Mouse (Mus musculus) hindbrain, embryonic 15.5 days (tissue): ENCODE data around the gene Avil. TPM values are rescaled to one million over a fixed set of nuclear protein-coding genes. Genes with fewer than 3 reads are reported as not detected.

Source experiments
- ATAC-seq: fragments of 200-750 bp; cut with Nextera tagmentation; 2 replicates; pipeline ENCODE4 v1.8.0; 2017; ENCODE audit warnings: low read depth, moderate number of reproducible peaks, moderate TSS enrichment; ENCODE audit not compliant: low FRiP score
- H3K27ac ChIP-seq: fragments of 300-500 bp; sonication (generic); replicated peaks from 2 replicates; pipeline ENCODE4 v1.5.1; 2015; ENCODE audit warnings: mild to moderate bottlenecking, inconsistent platforms
- H3K27me3 ChIP-seq: fragments of 300-500 bp; sonication (generic); 2 replicates; pipeline ENCODE4 v1.6.1; 2015; ENCODE audit warnings: control low read depth, inconsistent platforms
- H3K36me3 ChIP-seq: fragments of 300-500 bp; sonication (generic); 2 replicates; pipeline ENCODE4 v1.6.1; 2015; ENCODE audit warnings: control low read depth, inconsistent platforms
- H3K4me1 ChIP-seq: fragments of 300-500 bp; sonication (generic); replicated peaks from 2 replicates; pipeline ENCODE4 v1.6.1; 2015; ENCODE audit warnings: control low read depth, inconsistent platforms
- H3K4me2 ChIP-seq: fragments of 300-500 bp; sonication (generic); 2 replicates; pipeline ENCODE4 v1.6.1; 2015; ENCODE audit warnings: moderate library complexity, mild to moderate bottlenecking, inconsistent platforms
- H3K4me3 ChIP-seq: fragments of 300-500 bp; sonication (generic); 2 replicates; pipeline ENCODE4 v1.5.1; 2015; ENCODE audit warnings: mild to moderate bottlenecking, inconsistent platforms
- H3K9ac ChIP-seq: fragments of 300-500 bp; sonication (generic); 2 replicates; pipeline ENCODE4 v1.6.1; 2015; ENCODE audit warnings: inconsistent platforms
- H3K9me3 ChIP-seq: fragments of 300-500 bp; sonication (generic); 2 replicates; pipeline ENCODE4 v1.6.1; 2016; ENCODE audit warnings: control low read depth, inconsistent platforms
- WGBS: fragments of 180-500 bp; shearing (Covaris S2); methylation state at CpG from one replicate; pipeline ENCODE4 v1.1.7; 2015; 5-methylcytosine and 5-hydroxymethylcytosine counted together
- polyA plus RNA-seq: library from polyadenylated mRNA; unstranded; fragments of >200 nt; fragmentation: Nextera tagmentation; extraction: Ambion mirVana; gene quantifications from 2 replicates; pipeline ENCODE4 v1.2.1, GENCODE M21; 2015

Gene Avil
- 4.2 and 11.6 TPM in 2 replicates for polyA plus RNA-seq

DNA sequence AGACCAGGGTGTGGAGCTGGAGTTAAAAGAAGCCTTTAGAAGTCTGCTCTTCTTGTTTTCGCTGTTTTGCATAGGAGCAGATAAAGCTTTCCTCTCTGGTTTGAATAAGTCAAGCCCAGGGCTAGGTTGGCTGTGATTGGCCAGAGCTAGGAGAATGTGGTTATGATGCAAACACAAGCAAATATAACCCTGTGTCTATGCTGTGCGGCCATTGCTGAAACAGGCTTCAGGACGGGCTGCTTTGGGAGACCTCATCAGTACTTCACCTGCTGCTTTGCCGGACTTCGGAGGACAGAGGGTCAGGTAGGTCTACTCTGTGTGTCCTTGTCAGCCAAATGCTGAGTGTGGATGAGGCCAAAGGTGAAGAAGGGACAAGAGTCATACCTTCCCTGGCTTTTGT is at the start of gene Avil:
Avil (plus strand) TSS at position 181 of the 400 bp plus-strand sequence.
- 88% methylated on average over 5 of the region's 5 CpGs for WGBS
- ATAC-seq, result 0 out of 2 replicates have a peak, but pooled peaks have one; percentile 31

DNA sequence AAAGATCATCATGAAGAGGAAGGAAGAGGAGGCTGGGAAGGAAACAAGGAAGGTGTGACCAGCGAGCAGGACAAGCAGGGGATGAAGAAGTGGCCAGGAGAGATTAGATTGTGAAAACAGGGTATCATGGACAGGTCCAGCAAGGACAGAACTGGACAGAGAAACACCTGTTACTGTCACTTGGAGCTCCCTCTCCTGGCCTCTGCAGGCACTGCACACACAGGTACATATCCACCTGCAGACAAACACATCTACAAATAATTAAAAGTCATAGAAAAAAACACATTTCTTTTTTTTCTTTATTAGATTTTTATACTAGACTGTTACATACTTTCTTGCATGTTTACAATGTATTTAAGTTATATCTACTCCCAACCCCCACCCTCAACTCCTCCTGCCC is 48.1 kb upstream of the Avil start:
- no peak overlapping the region for H3K4me3 ChIP-seq
- H3K27ac ChIP-seq, result no peak overlapping the region
- H3K4me1 ChIP-seq, result peaks cover 12% of the 10 kb centered on the region
- 89% methylated on average over 1 of the region's 1 CpGs for WGBS
- no peak for ATAC-seq
- H3K27me3 ChIP-seq, result peaks cover 12% of the 10 kb centered on the region; the same call in 1 of the 2 replicates
- H3K9me3 ChIP-seq, result no peaks in the 10 kb centered on the region
- H3K4me2 ChIP-seq, result no peak overlapping the region
- H3K36me3 ChIP-seq, result no peaks in the 10 kb centered on the region
- H3K9ac ChIP-seq, result no peak overlapping the region

More for the DNA sequence above, at the start of gene Avil:
- Histone ChIP-seq H3K4me1 (no peaks in the 10 kb centered on the region), H3K4me3 (no peak within 1 kb of the TSS), H3K27ac (no peak within 1 kb of the TSS), H3K36me3 (peaks cover 14% of the 10 kb centered on the region), H3K9me3 (no peaks in the 10 kb centered on the region), H3K27me3 (no peaks in the 10 kb centered on the region), H3K9ac (no peak within 1 kb of the TSS), H3K4me2 (no peak within 1 kb of the TSS)

DNA sequence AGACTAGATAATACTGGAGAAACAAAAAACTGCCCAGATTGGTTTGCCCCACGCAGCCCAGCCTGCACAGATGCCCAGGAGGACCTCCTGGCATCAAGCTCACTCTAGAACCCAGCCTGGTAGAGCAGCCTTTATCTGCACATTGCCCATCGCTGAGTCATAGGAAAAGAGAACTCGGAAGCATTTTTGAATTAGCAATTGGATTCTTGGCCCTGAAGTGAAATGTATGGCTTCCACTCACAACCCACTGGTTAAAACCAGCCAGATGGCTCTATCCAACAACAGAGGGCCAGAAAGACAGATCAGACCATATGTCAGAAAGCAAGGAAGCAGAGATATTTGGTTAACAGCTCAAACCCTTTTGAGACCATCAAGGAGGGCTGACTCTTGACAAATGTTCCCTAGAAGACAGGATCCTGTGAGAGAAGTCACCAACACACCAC is 47.5 kb upstream of the Avil start:
- Histone ChIP-seq H3K9me3 (no peaks in the 10 kb centered on the region), H3K9ac (no peak overlapping the region), H3K4me1 (peaks cover 17% of the 10 kb centered on the region), H3K36me3 (no peaks in the 10 kb centered on the region), H3K4me2 (no peak overlapping the region), H3K27me3 (peaks cover 12% of the 10 kb centered on the region; the same call in 1 of the 2 replicates), H3K4me3 (no peak overlapping the region), H3K27ac (no peak overlapping the region)
- WGBS, result 84% methylated on average over 3 of the region's 3 CpGs
- ATAC-seq, result no peak

GRCm38 (mm10) chr10:126956692-126957358 is 43.7 kb upstream of the Avil start:
- ATAC-seq, result 0 out of 2 replicates have a peak, but pooled peaks have one; percentile 7
- Histone ChIP-seq H3K27ac (peak overlapping the region; percentile 77), H3K4me1 (peaks cover 19% of the 10 kb centered on the region), H3K4me2 (peak overlapping the region; percentile 46), H3K27me3 (peaks cover 30% of the 10 kb centered on the region; the same call in 1 of the 2 replicates), H3K9me3 (no peaks in the 10 kb centered on the region), H3K36me3 (no peaks in the 10 kb centered on the region), H3K9ac (peak overlapping the region; percentile 28; the same call in 1 of the 2 replicates), H3K4me3 (peak overlapping the region; percentile 4; the same call in 1 of the 2 replicates)
- WGBS, result 7% methylated on average over 15 of the region's 15 CpGs

DNA sequence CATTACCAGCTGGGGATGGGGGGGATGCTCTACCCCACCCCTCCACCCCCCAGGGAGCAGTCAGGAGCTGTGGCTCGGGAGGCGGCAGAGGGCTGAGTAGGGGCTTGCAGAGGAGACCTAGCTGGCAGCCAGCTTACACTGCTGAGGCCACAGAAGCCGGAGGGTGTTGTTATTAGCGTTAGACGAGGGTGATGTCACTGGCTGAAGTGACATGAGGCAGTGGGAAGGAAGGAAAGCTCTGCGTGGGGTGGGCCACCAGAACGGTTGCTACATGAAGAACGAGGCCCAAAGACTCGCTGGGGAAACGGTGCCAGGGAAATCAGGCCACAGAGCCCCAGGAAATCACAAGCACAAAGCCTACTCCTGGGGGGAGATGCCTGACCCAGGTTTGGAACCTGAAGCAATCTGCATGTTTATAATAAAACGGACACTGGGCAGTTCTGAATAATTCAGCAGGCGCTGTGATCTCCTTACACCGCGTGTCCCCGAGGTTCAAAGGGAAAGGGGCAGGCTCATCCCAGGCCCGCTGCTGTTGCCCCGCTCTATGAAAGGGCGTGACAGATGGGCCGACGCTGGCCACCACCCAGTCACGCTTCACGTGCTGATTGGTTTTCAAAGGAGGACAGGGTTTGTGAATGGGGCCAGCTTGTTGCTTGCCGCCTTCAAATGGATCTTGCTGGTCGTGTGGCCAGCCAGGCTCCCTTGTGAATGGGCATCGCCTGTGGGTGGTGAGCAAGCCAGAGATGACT is 43.0 kb upstream of the Avil start:
- Histone ChIP-seq H3K4me3 (peak overlapping the region; percentile 4; the same call in 1 of the 2 replicates), H3K27me3 (peaks cover 27% of the 10 kb centered on the region; the same call in 1 of the 2 replicates), H3K27ac (peak overlapping the region; percentile 77), H3K9me3 (no peaks in the 10 kb centered on the region), H3K4me2 (peak overlapping the region; percentile 46), H3K36me3 (no peaks in the 10 kb centered on the region), H3K4me1 (peaks cover 26% of the 10 kb centered on the region), H3K9ac (peak overlapping the region; percentile 28; the same call in 1 of the 2 replicates)
- peak; percentile 85 for ATAC-seq
- under 1% methylated on average over 25 of the region's 25 CpGs for WGBS

GRCm38 (mm10) chr10:126960496-126960895 is 40.0 kb upstream of the Avil start:
- Histone ChIP-seq H3K4me2 (no peak overlapping the region), H3K9ac (no peak overlapping the region), H3K4me3 (no peak overlapping the region), H3K27ac (no peak overlapping the region), H3K36me3 (no peaks in the 10 kb centered on the region), H3K9me3 (no peaks in the 10 kb centered on the region), H3K4me1 (peaks cover 26% of the 10 kb centered on the region), H3K27me3 (peaks cover 35% of the 10 kb centered on the region)
- no peak for ATAC-seq
- 77% methylated on average over 8 of the region's 8 CpGs for WGBS

- peak overlapping the region; percentile 7; the same call in 1 of the 2 replicates for H3K4me2 ChIP-seq
- peaks cover 27% of the 10 kb centered on the region for H3K27me3 ChIP-seq
- no peak overlapping the region for H3K9ac ChIP-seq
- no peak overlapping the region for H3K4me3 ChIP-seq
- no peak for ATAC-seq
- H3K4me1 ChIP-seq, result peaks cover 21% of the 10 kb centered on the region
- no peaks in the 10 kb centered on the region for H3K9me3 ChIP-seq
- no peaks in the 10 kb centered on the region for H3K36me3 ChIP-seq
- WGBS, result 46% methylated on average over 10 of the region's 10 CpGs
- peak overlapping the region; percentile 50 for H3K27ac ChIP-seq
Measured at GRCm38 (mm10) chr10:126961757-126962156, 38.8 kb upstream of the Avil start.

DNA sequence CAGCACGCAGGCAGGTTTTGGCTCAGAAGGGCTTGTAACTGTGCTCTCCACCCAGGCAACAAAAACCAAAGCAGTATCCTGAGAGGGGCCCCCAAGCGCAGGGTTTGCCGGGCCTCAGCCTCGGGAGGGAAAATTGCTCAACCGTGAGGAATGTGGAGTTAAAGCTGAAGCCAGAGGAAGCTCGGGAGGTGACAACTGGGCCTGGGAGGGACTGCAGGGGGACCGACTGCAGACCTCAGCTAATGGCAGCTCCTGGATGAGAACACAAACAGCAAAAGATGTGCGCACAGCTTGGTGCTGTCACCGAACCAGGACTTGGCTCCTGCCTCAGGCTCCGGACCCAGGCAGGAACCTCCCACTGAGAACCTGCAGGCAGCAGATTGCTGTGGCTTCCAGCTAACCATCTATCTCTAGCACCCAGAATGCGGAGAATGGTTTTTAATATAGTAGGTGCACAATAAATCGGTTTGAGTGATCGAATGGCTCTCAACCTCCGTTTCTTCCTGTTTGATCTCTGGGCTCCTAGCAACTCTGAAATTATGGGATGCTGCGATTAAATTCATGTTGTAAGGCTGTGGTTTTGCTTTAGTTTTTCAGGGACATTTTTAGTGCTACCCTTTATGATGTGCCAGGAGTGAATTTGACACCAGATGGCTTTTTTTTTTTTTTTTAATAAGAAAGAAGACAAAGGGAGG is 38.1 kb upstream of the Avil start:
- no peaks in the 10 kb centered on the region for H3K36me3 ChIP-seq
- no peak overlapping the region for H3K9ac ChIP-seq
- H3K27ac ChIP-seq, result peak overlapping the region; percentile 50
- H3K9me3 ChIP-seq, result no peaks in the 10 kb centered on the region
- H3K4me2 ChIP-seq, result peak overlapping the region; percentile 7
- H3K4me3 ChIP-seq, result no peak overlapping the region
- H3K27me3 ChIP-seq, result peaks cover 27% of the 10 kb centered on the region
- H3K4me1 ChIP-seq, result peaks cover 14% of the 10 kb centered on the region
- 24% methylated on average over 15 of the region's 15 CpGs for WGBS
- peak; percentile 50 for ATAC-seq

DNA sequence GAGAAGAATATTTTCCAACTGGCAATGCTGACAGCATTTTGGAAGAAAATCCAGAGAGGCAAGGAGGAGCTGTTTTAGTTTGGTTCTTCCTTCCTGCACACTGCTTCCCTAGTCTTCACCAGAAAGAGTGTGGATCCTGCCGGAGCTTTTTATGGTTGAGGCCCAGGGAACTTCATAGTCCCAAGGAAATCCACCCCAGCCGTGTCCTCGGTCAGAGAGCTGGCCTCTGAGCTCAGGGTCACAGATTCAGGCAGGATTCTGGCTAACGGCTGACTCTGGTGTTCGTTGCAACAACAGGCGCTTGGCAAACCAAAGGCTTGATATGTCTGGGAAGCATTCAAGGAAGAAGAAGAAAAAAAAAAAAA is 37.6 kb upstream of the Avil start:
- WGBS, result 42% methylated on average over 6 of the region's 6 CpGs
- ATAC-seq, result no peak
- peaks cover 9% of the 10 kb centered on the region for H3K4me1 ChIP-seq
- no peaks in the 10 kb centered on the region for H3K9me3 ChIP-seq
- H3K4me3 ChIP-seq, result no peak overlapping the region
- no peak overlapping the region for H3K4me2 ChIP-seq
- no peaks in the 10 kb centered on the region for H3K36me3 ChIP-seq
- no peak overlapping the region for H3K9ac ChIP-seq
- peak overlapping the region; percentile 48; the same call in 1 of the 2 replicates for H3K27ac ChIP-seq
- peaks cover 27% of the 10 kb centered on the region for H3K27me3 ChIP-seq

DNA sequence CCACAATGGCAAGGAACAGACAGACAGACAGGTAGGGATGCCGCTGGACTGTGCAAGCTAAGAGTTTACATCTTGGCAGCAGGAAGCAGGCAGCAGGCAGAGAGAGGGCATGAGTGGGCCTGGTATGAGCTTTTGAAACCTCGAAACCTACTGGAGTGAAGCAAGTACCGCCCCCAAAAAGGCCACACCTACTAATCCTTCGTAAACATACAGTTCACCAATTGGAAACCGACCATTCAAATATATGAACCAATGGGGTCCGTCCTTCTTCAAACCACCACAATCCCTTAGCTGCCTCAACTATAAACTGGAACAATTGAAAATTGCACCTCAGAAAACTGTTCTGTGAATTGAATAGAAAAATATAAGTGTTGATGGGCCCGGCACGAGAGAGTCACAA is 36.7 kb upstream of the Avil start:
- peaks cover 30% of the 10 kb centered on the region for H3K27me3 ChIP-seq
- peaks cover 9% of the 10 kb centered on the region for H3K4me1 ChIP-seq
- WGBS, result 91% methylated on average over 8 of the region's 8 CpGs
- no peaks in the 10 kb centered on the region for H3K36me3 ChIP-seq
- no peak overlapping the region for H3K9ac ChIP-seq
- H3K4me3 ChIP-seq, result no peak overlapping the region
- no peak for ATAC-seq
- H3K27ac ChIP-seq, result no peak overlapping the region
- H3K4me2 ChIP-seq, result no peak overlapping the region
- no peaks in the 10 kb centered on the region for H3K9me3 ChIP-seq

DNA sequence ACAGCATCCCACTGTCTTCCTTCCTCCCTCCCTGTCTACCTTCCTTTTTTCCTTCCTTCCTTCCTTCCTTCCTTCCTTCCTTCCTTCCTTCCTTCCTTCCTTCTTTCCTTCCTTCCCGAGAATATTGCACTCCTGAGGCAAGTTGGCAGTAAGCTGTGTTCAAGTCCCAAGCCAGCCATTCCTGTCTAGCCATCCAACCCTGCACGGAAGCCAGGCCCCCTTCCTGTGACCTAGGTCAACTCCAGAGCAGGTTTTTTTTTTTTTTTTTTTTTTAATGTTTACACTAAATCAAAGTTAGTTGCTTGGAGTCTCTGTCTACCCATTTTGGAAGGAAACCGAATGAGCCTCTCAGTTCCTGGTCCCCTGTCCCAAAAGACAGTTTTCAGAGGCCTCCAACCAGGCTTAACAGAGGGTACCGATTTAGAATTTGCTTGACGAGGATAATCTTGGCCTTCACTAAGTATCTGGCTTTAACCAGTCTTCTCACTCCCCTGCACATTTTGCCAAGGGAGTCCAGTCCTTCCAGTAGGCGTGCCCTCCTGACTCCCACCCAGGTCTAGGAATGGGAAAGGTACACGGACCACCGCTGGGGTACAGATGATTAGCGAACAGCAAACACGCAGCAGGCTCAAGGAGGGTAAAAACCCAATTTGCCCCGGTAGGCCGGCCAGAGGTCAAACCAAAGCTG is 29.0 kb upstream of the Avil start:
- H3K4me3 ChIP-seq, result no peak overlapping the region
- peaks cover 4% of the 10 kb centered on the region for H3K4me1 ChIP-seq
- H3K36me3 ChIP-seq, result no peaks in the 10 kb centered on the region
- no peaks in the 10 kb centered on the region for H3K9me3 ChIP-seq
- 10% methylated on average over 12 of the region's 12 CpGs for WGBS
- H3K27ac ChIP-seq, result no peak overlapping the region
- no peak for ATAC-seq
- no peak overlapping the region for H3K4me2 ChIP-seq
- H3K27me3 ChIP-seq, result peaks cover 34% of the 10 kb centered on the region
- H3K9ac ChIP-seq, result no peak overlapping the region
